ENCODE assay signal across 21 mouse cellular contexts in genomic region chr17:56799276-56799675, GRCm38 (mm10). TPM values are rescaled to one million over a fixed set of nuclear protein-coding genes. Genes with fewer than 3 reads are reported as not detected.
DNase-seq lines count a peak whose midpoint lies in the region; ATAC-seq and TF ChIP-seq lines count a peak whose summit lies in the region.
"Had no signal": no experiment of that assay in that cellular context is flagged by ENCODE, and none has a peak within 500 bp of the region (broad histone marks: within the 10 kb centered on the region; RNA-seq: fewer than 3 reads in every experiment).

No protein-coding gene starts in this region.

- H3K36me3 ChIP-seq in midbrain, embryonic 10.5 days, result peaks cover 30% of the 10 kb centered on the region
- H3K36me3 ChIP-seq in midbrain, embryonic 13.5 days, result peaks cover 8% of the 10 kb centered on the region
- H3K36me3 ChIP-seq in stomach, postnatal 0 days (ENCODE audit: control insufficient read depth, insufficient read depth, low read length), result no peaks in the 10 kb centered on the region; the same call in 1 of the 2 replicates

- H3K4me1 ChIP-seq in midbrain, embryonic 10.5 days, result no peaks in the 10 kb centered on the region
- H3K4me1 ChIP-seq in midbrain, embryonic 13.5 days (replicated peaks), result no peaks in the 10 kb centered on the region
- no peaks in the 10 kb centered on the region for H3K4me1 ChIP-seq in stomach, postnatal 0 days (replicated peaks; ENCODE audit: control insufficient read depth, insufficient read depth)
- H3K4me1 ChIP-seq: embryonic facial prominence, embryonic 10.5 days; embryonic facial prominence, embryonic 12.5 days; forebrain, embryonic 13.5 days had no signal

- peak overlapping the region; percentile 52; the same call in 1 of the 2 replicates for H3K27ac ChIP-seq in midbrain, embryonic 10.5 days (replicated peaks)
- no peak overlapping the region for H3K27ac ChIP-seq in midbrain, embryonic 13.5 days
- H3K27ac ChIP-seq in stomach, postnatal 0 days (replicated peaks), result no peak overlapping the region
- H3K27ac ChIP-seq: embryonic facial prominence, embryonic 10.5 days; embryonic facial prominence, embryonic 12.5 days; forebrain, embryonic 13.5 days had no signal

- H3K9me3 ChIP-seq in midbrain, embryonic 10.5 days (replicated peaks), result no peaks in the 10 kb centered on the region
- no peaks in the 10 kb centered on the region for H3K9me3 ChIP-seq in midbrain, embryonic 13.5 days
- no peaks in the 10 kb centered on the region for H3K9me3 ChIP-seq in stomach, postnatal 0 days (ENCODE audit: control insufficient read depth, low read length)
- H3K9me3 ChIP-seq: embryonic facial prominence, embryonic 10.5 days; embryonic facial prominence, embryonic 12.5 days; forebrain, embryonic 13.5 days; G1E had no signal

- WGBS in midbrain, embryonic 10.5 days, result 91% methylated on average over 3 of the region's 3 CpGs
- WGBS in midbrain, embryonic 13.5 days, result 82% methylated on average over 3 of the region's 3 CpGs
- 91% methylated on average over 3 of the region's 3 CpGs for WGBS in stomach, postnatal 0 days

- DNase-seq in midbrain, embryonic 10.5 days (ENCODE audit: low spot score), result no peak
- DNase-seq in R1 (ENCODE audit: low read depth, low spot score), result peak; percentile 67
- no peak for DNase-seq in stomach, postnatal 0 days (ENCODE audit: low spot score)
- no peak for DNase-seq in thymus, adult 18-20 months
- DNase-seq: adrenal gland, adult 8-10 months; adrenal gland, postnatal 14 days; adrenal gland, postnatal 36 days; cerebellum, adult 11-12 months; cerebellum, adult 2 months; cerebellum, adult 9-10 months; cerebellum, postnatal 10 days; cerebellum, postnatal 25 days had no signal

- no peak for TF ChIP-seq EP300 in stomach, postnatal 0 days (optimal IDR thresholded peaks at IDR 0.05)

- H3K4me2 ChIP-seq in midbrain, embryonic 13.5 days (replicated peaks), result no peak overlapping the region
- no peak overlapping the region for H3K4me2 ChIP-seq in stomach, postnatal 0 days (replicated peaks; ENCODE audit: low read depth)
- H3K4me2 ChIP-seq: embryonic facial prominence, embryonic 12.5 days; forebrain, embryonic 13.5 days had no signal

- H3K9ac ChIP-seq in midbrain, embryonic 13.5 days (replicated peaks), result no peak overlapping the region
- H3K9ac ChIP-seq in stomach, postnatal 0 days (ENCODE audit: low read length), result no peak overlapping the region
- H3K9ac ChIP-seq: embryonic facial prominence, embryonic 12.5 days; forebrain, embryonic 13.5 days had no signal

- no peaks in the 10 kb centered on the region for H3K27me3 ChIP-seq in midbrain, embryonic 10.5 days (ENCODE audit: low read depth, poor library complexity, severe bottlenecking)
- no peaks in the 10 kb centered on the region for H3K27me3 ChIP-seq in midbrain, embryonic 13.5 days
- no peaks in the 10 kb centered on the region for H3K27me3 ChIP-seq in stomach, postnatal 0 days (ENCODE audit: control insufficient read depth, insufficient read depth, low read length)
- H3K27me3 ChIP-seq: embryonic facial prominence, embryonic 12.5 days; forebrain, embryonic 13.5 days; Patski had no signal

- H3K4me3 ChIP-seq in midbrain, embryonic 10.5 days, result no peak overlapping the region
- H3K4me3 ChIP-seq in midbrain, embryonic 13.5 days (replicated peaks), result no peak overlapping the region
- H3K4me3 ChIP-seq in stomach, postnatal 0 days (ENCODE audit: low read depth, low read length), result no peak overlapping the region
- H3K4me3 ChIP-seq: embryonic facial prominence, embryonic 10.5 days; embryonic facial prominence, embryonic 12.5 days; forebrain, embryonic 13.5 days had no signal

- no peak for ATAC-seq in midbrain, embryonic 13.5 days
- ATAC-seq in stomach, postnatal 0 days (ENCODE audit: low FRiP score, low TSS enrichment), result 0 out of 2 replicates have a peak, but pooled peaks have one; percentile 29
- ATAC-seq in erythroid progenitor cell, adult 5-6 weeks (replicated peaks; ENCODE audit: low FRiP score, poor library complexity, severe bottlenecking), result no peak
- ATAC-seq: activated CD4-positive, CD25-positive, alpha-beta regulatory T cell, adult 4 months; forebrain, embryonic 13.5 days; forebrain, embryonic 16.5 days; Patski had no signal

- TF ChIP-seq CTCF in stomach, postnatal 0 days (IDR thresholded peaks at IDR 0.05; ENCODE audit: low read depth), result no peak

RNA-seq across cellular contexts. Expression of gene Prr22, which starts 29.2 kb away (rescaled TPM):
- 1.5 and 2.2 TPM in 2 replicates for polyA plus RNA-seq in midbrain, embryonic 10.5 days (2016; fragmentation: Nextera tagmentation; extraction: Ambion mirVana)
- polyA plus RNA-seq in midbrain, embryonic 13.5 days (2015; fragmentation: Nextera tagmentation; extraction: Ambion mirVana), result 1.7 and 1.9 TPM in 2 replicates
- 0.38 and 0.65 TPM in 2 replicates for polyA plus RNA-seq in stomach, postnatal 0 days (2015; fragmentation: Nextera tagmentation; extraction: Ambion mirVana)
- not detected in 2 replicates for total RNA-seq in erythroid progenitor cell, adult 5-6 weeks (2015; ENCODE audit: low replicate concordance)
- not detected in 2 replicates for total RNA-seq in erythroid progenitor cell, adult 5-6 weeks (2017; ENCODE audit: low replicate concordance)

RNA-seq across cellular contexts. Expression of gene Rfx2, which starts 31.5 kb away (rescaled TPM):
- 9.8 TPM in 2 replicates for polyA plus RNA-seq in midbrain, embryonic 10.5 days (2016; fragmentation: Nextera tagmentation; extraction: Ambion mirVana)
- polyA plus RNA-seq in midbrain, embryonic 13.5 days (2015; fragmentation: Nextera tagmentation; extraction: Ambion mirVana), result 4.0 and 6.3 TPM in 2 replicates
- polyA plus RNA-seq in stomach, postnatal 0 days (2015; fragmentation: Nextera tagmentation; extraction: Ambion mirVana), result 3.2 and 3.3 TPM in 2 replicates
- total RNA-seq in erythroid progenitor cell, adult 5-6 weeks (2015; ENCODE audit: low replicate concordance), result 101 and 107 TPM in 2 replicates
- 76.1 and 105 TPM in 2 replicates for total RNA-seq in erythroid progenitor cell, adult 5-6 weeks (2017; ENCODE audit: low replicate concordance)

RNA-seq across cellular contexts. Expression of gene Dus3l, which starts 34.7 kb away (rescaled TPM):
- 44.7 and 45.6 TPM in 2 replicates for polyA plus RNA-seq in midbrain, embryonic 10.5 days (2016; fragmentation: Nextera tagmentation; extraction: Ambion mirVana)
- 63.7 TPM in 2 replicates for polyA plus RNA-seq in midbrain, embryonic 13.5 days (2015; fragmentation: Nextera tagmentation; extraction: Ambion mirVana)
- polyA plus RNA-seq in stomach, postnatal 0 days (2015; fragmentation: Nextera tagmentation; extraction: Ambion mirVana), result 22.9 and 24.4 TPM in 2 replicates
- total RNA-seq in erythroid progenitor cell, adult 5-6 weeks (2015; ENCODE audit: low replicate concordance), result 6.5 and 7.1 TPM in 2 replicates
- 3.0 and 5.4 TPM in 2 replicates for total RNA-seq in erythroid progenitor cell, adult 5-6 weeks (2017; ENCODE audit: low replicate concordance)

RNA-seq across cellular contexts. Expression of gene Nrtn, which starts 41.9 kb away (rescaled TPM):
- 4.1 and 5.6 TPM in 2 replicates for polyA plus RNA-seq in midbrain, embryonic 10.5 days (2016; fragmentation: Nextera tagmentation; extraction: Ambion mirVana)
- polyA plus RNA-seq in midbrain, embryonic 13.5 days (2015; fragmentation: Nextera tagmentation; extraction: Ambion mirVana), result 2.9 and 4.0 TPM in 2 replicates
- 32.4 and 37.9 TPM in 2 replicates for polyA plus RNA-seq in stomach, postnatal 0 days (2015; fragmentation: Nextera tagmentation; extraction: Ambion mirVana)
- not detected in 2 replicates for total RNA-seq in erythroid progenitor cell, adult 5-6 weeks (2015; ENCODE audit: low replicate concordance)
- total RNA-seq in erythroid progenitor cell, adult 5-6 weeks (2017; ENCODE audit: low replicate concordance), result not detected in 2 replicates
- total RNA-seq: G1E had no signal
- polyA plus RNA-seq: activated CD4-positive, CD25-positive, alpha-beta regulatory T cell, adult 4 months; G1E had no signal
